Mouse (Mus musculus): ENCODE measurements around the gene Gstp1.

DNA sequence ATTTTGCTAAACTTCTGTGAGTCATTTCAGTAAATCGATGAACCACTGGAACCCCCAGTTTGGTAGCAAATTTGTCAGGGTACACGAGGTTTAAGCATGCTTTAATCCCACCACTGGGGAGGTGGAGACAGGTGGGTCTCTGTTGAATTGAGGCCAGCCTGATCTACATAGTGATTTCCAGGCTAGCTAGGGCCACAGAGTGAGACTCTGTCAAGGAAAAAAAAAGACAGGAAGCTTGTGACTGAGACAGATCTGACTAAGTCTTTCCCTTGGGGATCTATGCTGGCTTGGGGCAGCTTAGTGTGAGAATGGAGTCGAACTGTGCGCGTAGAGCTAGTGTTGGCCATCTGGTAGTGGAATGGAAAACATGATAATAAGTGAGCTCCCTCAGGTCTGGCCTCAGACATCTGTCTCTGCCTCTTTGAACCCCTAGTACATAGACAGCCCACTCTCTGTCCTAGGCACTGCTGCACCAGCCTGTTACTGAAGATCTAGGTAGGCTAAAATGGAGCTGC lies 14.8 kb upstream of the Gstp1 start:
- TF ChIP-seq CTCF (IDR thresholded peaks at IDR 0.05; ENCODE audit: low read depth), result no peak
- TF ChIP-seq EP300 (IDR thresholded peaks at IDR 0.05; ENCODE audit: low read depth), result no peak

Measured in liver, embryonic 14.5 days (tissue).